Mouse (Mus musculus): ENCODE data around the gene Inpp5b. TPM values are rescaled to one million over a fixed set of nuclear protein-coding genes. Genes with fewer than 3 reads are reported as not detected.

Gene Inpp5b
- 15.7 TPM for polyA plus RNA-seq (2014; fragmentation: Illumina TruSeq; extraction: RNeasy Lipid Tissue Mini Kit (QIAGEN cat#74804); ENCODE audit: low read depth, low replicate concordance)

GRCm38 (mm10) chr4:124741376-124742343 is at the start of gene Inpp5b:
Gene Inpp5b (plus strand): TSS chr4:124741850.

GRCm38 (mm10) chr4:124693135-124693894 is 48.3 kb upstream of the Inpp5b start, which contains the start of gene Utp11:
Gene Utp11 (minus strand): TSS chr4:124693600.

GRCm38 (mm10) chr4:124700248-124700971 is 41.2 kb upstream of the Inpp5b start, which contains the start of gene Fhl3:
Gene Fhl3 (plus strand): TSS chr4:124700701.

GRCm38 (mm10) chr4:124714545-124715481 is 26.8 kb upstream of the Inpp5b start, which contains the start of gene Sf3a3:
Gene Sf3a3 (plus strand): TSS chr4:124714776.

GRCm38 (mm10) chr4:124801552-124802308 is 60.1 kb downstream of the Inpp5b start, which contains the start of gene Mtf1:
Gene Mtf1 (plus strand): TSS chr4:124802104.

GRCm38 (mm10) chr4:124850261-124850913 is 108.7 kb downstream of the Inpp5b start, which contains the start of gene Yrdc:
Gene Yrdc (plus strand): TSS chr4:124850679.

Other genes starting within 250 kb of the Inpp5b start
- not detected for gene 3100002H09Rik, start 131.0 kb upstream of the Inpp5b start, polyA plus RNA-seq (2014; fragmentation: Illumina TruSeq; extraction: RNeasy Lipid Tissue Mini Kit (QIAGEN cat#74804); ENCODE audit: low read depth, low replicate concordance)
- gene Pou3f1, start 85.0 kb upstream of the Inpp5b start, polyA plus RNA-seq (2014; fragmentation: Illumina TruSeq; extraction: RNeasy Lipid Tissue Mini Kit (QIAGEN cat#74804); ENCODE audit: low read depth, low replicate concordance), result not detected
- 27.4 TPM for gene Utp11, start 48.2 kb upstream of the Inpp5b start, polyA plus RNA-seq (2014; fragmentation: Illumina TruSeq; extraction: RNeasy Lipid Tissue Mini Kit (QIAGEN cat#74804); ENCODE audit: low read depth, low replicate concordance)
- not detected for gene Fhl3, start 41.1 kb upstream of the Inpp5b start, polyA plus RNA-seq (2014; fragmentation: Illumina TruSeq; extraction: RNeasy Lipid Tissue Mini Kit (QIAGEN cat#74804); ENCODE audit: low read depth, low replicate concordance)
- 15.3 TPM for gene Sf3a3, start 27.1 kb upstream of the Inpp5b start, polyA plus RNA-seq (2014; fragmentation: Illumina TruSeq; extraction: RNeasy Lipid Tissue Mini Kit (QIAGEN cat#74804); ENCODE audit: low read depth, low replicate concordance)
- gene Mtf1, start 60.3 kb downstream of the Inpp5b start, polyA plus RNA-seq (2014; fragmentation: Illumina TruSeq; extraction: RNeasy Lipid Tissue Mini Kit (QIAGEN cat#74804); ENCODE audit: low read depth, low replicate concordance), result 7.2 TPM
- 15.7 TPM for gene Yrdc, start 108.8 kb downstream of the Inpp5b start, polyA plus RNA-seq (2014; fragmentation: Illumina TruSeq; extraction: RNeasy Lipid Tissue Mini Kit (QIAGEN cat#74804); ENCODE audit: low read depth, low replicate concordance)
- 1.5 TPM for gene 1110065P20Rik, start 109.3 kb downstream of the Inpp5b start, polyA plus RNA-seq (2014; fragmentation: Illumina TruSeq; extraction: RNeasy Lipid Tissue Mini Kit (QIAGEN cat#74804); ENCODE audit: low read depth, low replicate concordance)
- not detected for gene Maneal, start 120.3 kb downstream of the Inpp5b start, polyA plus RNA-seq (2014; fragmentation: Illumina TruSeq; extraction: RNeasy Lipid Tissue Mini Kit (QIAGEN cat#74804); ENCODE audit: low read depth, low replicate concordance)
- gene Epha10, start 139.0 kb downstream of the Inpp5b start, polyA plus RNA-seq (2014; fragmentation: Illumina TruSeq; extraction: RNeasy Lipid Tissue Mini Kit (QIAGEN cat#74804); ENCODE audit: low read depth, low replicate concordance), result not detected
- 2.9 TPM for gene 9930104L06Rik, start 195.2 kb downstream of the Inpp5b start, polyA plus RNA-seq (2014; fragmentation: Illumina TruSeq; extraction: RNeasy Lipid Tissue Mini Kit (QIAGEN cat#74804); ENCODE audit: low read depth, low replicate concordance)
- 1.5 TPM for gene Cdca8, start 197.5 kb downstream of the Inpp5b start, polyA plus RNA-seq (2014; fragmentation: Illumina TruSeq; extraction: RNeasy Lipid Tissue Mini Kit (QIAGEN cat#74804); ENCODE audit: low read depth, low replicate concordance)
- 0.26 TPM for gene Rspo1, start 244.6 kb downstream of the Inpp5b start, polyA plus RNA-seq (2014; fragmentation: Illumina TruSeq; extraction: RNeasy Lipid Tissue Mini Kit (QIAGEN cat#74804); ENCODE audit: low read depth, low replicate concordance)